Mouse (Mus musculus) MEL (cell line): ENCODE data around the gene Iah1. TPM values are rescaled to one million over a fixed set of nuclear protein-coding genes. Genes with fewer than 3 reads are reported as not detected.
A peak's percentile ranks its signal among the peaks of the same experiment; 100 is the strongest.

ENCODE experiments used
- DNase-seq: peaks from one replicate; pipeline ENCODE4 v3.0.0; 2011; ENCODE audit warnings: low read depth, low spot score
- H3K27ac ChIP-seq: 2 replicates; pipeline ENCODE4 v1.5.1; 2012; ENCODE audit warnings: low read depth, mild to moderate bottlenecking, control low read depth, low read length, moderate library complexity; ENCODE audit not compliant: control insufficient read depth
- H3K27me3 ChIP-seq, 2 experiments: fragments of 150-350 bp in 1 of 2; sonication (generic) in 1 of 2; 2 replicates each; pipeline ENCODE4 v1.6.1; 2012; ENCODE audit warnings: low read length in 2 of 2, mild to moderate bottlenecking in 2 of 2, improper control_type of control experiment in 1 of 2, moderate library complexity in 1 of 2; ENCODE audit not compliant: insufficient read depth in 2 of 2, control insufficient read depth in 1 of 2
- H3K36me3 ChIP-seq, 2 experiments: 2 replicates each; pipeline ENCODE4 v1.6.1; 2012 to 2014; ENCODE audit warnings: low read length in 2 of 2, improper control_type of control experiment in 1 of 2, inconsistent platforms in 1 of 2, mild to moderate bottlenecking in 1 of 2; ENCODE audit not compliant: insufficient read depth in 2 of 2, control insufficient read depth in 1 of 2
- H3K4me1 ChIP-seq, 2 experiments: fragments of 150-350 bp in 1 of 2; sonication (generic) in 1 of 2; 2 replicates each; pipeline ENCODE4 v1.6.1; 2012; ENCODE audit warnings: low read length in 2 of 2, improper control_type of control experiment in 1 of 2, mild to moderate bottlenecking in 1 of 2; ENCODE audit not compliant: insufficient read depth in 2 of 2, control insufficient read depth in 1 of 2
- H3K4me3 ChIP-seq, 2 experiments: fragments of 150-350 bp in 1 of 2; sonication (generic) in 1 of 2; 2 replicates each; pipeline ENCODE4 v1.5.1; 2012; ENCODE audit warnings: low read depth in 2 of 2, low read length in 2 of 2, mild to moderate bottlenecking in 2 of 2, moderate library complexity in 2 of 2, control low read depth in 1 of 2, improper control_type of control experiment in 1 of 2; ENCODE audit not compliant: control insufficient read depth in 1 of 2, insufficient read depth in 1 of 2
- H3K79me2 ChIP-seq: 2 replicates; pipeline ENCODE4 v1.6.1; 2012; ENCODE audit warnings: mild to moderate bottlenecking, low read length, moderate library complexity; ENCODE audit not compliant: control insufficient read depth, poor library complexity, insufficient read depth
- H3K9ac ChIP-seq: 2 replicates; pipeline ENCODE4 v1.6.1; 2012; ENCODE audit warnings: low read depth, mild to moderate bottlenecking, control low read depth, low read length, moderate library complexity; ENCODE audit not compliant: control insufficient read depth, poor library complexity, severe bottlenecking
- H3K9me3 ChIP-seq: fragments of 150-350 bp; sonication (generic); replicated peaks from 2 replicates; pipeline ENCODE4 v1.6.1; 2012; ENCODE audit warnings: mild to moderate bottlenecking, low read length, improper control_type of control experiment, moderate library complexity; ENCODE audit not compliant: insufficient read depth
- BHLHE40 ChIP-seq: IDR thresholded peaks from 2 replicates; pipeline ENCODE4 v1.6.1; 2012; ENCODE audit warnings: low read depth, mild to moderate bottlenecking, inconsistent platforms, low read length, improper control_type of control experiment, borderline replicate concordance
- CHD2 ChIP-seq: IDR thresholded peaks from 2 replicates; pipeline ENCODE4 v1.6.1; 2011; ENCODE audit warnings: low read length, improper control_type of control experiment
- CTCF ChIP-seq, 3 experiments: IDR thresholded peaks in 2 of 3; conservative IDR thresholded peaks in 1 of 3; 2 replicates each; pipeline ENCODE4 v1.5.1; 2011 to 2012; ENCODE audit warnings: low read length in 3 of 3, low read depth in 2 of 3, mild to moderate bottlenecking in 2 of 3, improper control_type of control experiment in 1 of 3, inconsistent platforms in 1 of 3, mixed read lengths in 1 of 3, moderate library complexity in 1 of 3; ENCODE audit not compliant: control insufficient read depth in 1 of 3, insufficient read depth in 1 of 3, poor library complexity in 1 of 3, severe bottlenecking in 1 of 3
- E2F4 ChIP-seq: IDR thresholded peaks from 2 replicates; pipeline ENCODE4 v1.6.1; 2011; ENCODE audit warnings: low read depth, low read length, improper control_type of control experiment, borderline replicate concordance
- ELF1 ChIP-seq: IDR thresholded peaks from 2 replicates; pipeline ENCODE4 v1.6.1; 2014; ENCODE audit warnings: low read depth, mild to moderate bottlenecking, inconsistent platforms, low read length, improper control_type of control experiment, moderate library complexity
- EP300 ChIP-seq, 2 experiments: IDR thresholded peaks; 2 replicates each; pipeline ENCODE4 v1.6.1; 2011; ENCODE audit warnings: improper control_type of control experiment in 2 of 2, low read length in 2 of 2, low read depth in 1 of 2, mild to moderate bottlenecking in 1 of 2
- ETS1 ChIP-seq: IDR thresholded peaks from 2 replicates; pipeline ENCODE4 v1.6.1; 2012; ENCODE audit warnings: low read depth, mild to moderate bottlenecking, inconsistent platforms, low read length, improper control_type of control experiment, moderate library complexity
- GABPA ChIP-seq: IDR thresholded peaks from 2 replicates; pipeline ENCODE4 v1.6.1; 2012; ENCODE audit warnings: low read depth, mild to moderate bottlenecking, inconsistent platforms, low read length, improper control_type of control experiment, moderate library complexity
- GATA1 ChIP-seq: IDR thresholded peaks from 2 replicates; pipeline ENCODE4 v1.6.1; 2011; ENCODE audit warnings: low read depth, low read length, improper control_type of control experiment
- HCFC1 ChIP-seq: IDR thresholded peaks from 2 replicates; pipeline ENCODE4 v1.6.1; 2012; ENCODE audit warnings: low read depth, mild to moderate bottlenecking, inconsistent platforms, low read length, improper control_type of control experiment, moderate library complexity
- KAT2A ChIP-seq: conservative IDR thresholded peaks from 2 replicates; pipeline ENCODE4 v1.6.1; 2012; ENCODE audit warnings: low read depth, low read length, improper control_type of control experiment, inconsistent platforms
- MAX ChIP-seq: IDR thresholded peaks from 2 replicates; pipeline ENCODE4 v1.6.1; 2011; ENCODE audit warnings: low read length, improper control_type of control experiment
- MXI1 ChIP-seq: IDR thresholded peaks from 2 replicates; pipeline ENCODE4 v1.6.1; 2011; ENCODE audit warnings: mild to moderate bottlenecking, low read depth, low read length, improper control_type of control experiment
- MYB ChIP-seq: IDR thresholded peaks from 2 replicates; pipeline ENCODE4 v1.6.1; 2011; ENCODE audit warnings: mild to moderate bottlenecking, low read depth, low read length, improper control_type of control experiment
- MYC ChIP-seq: IDR thresholded peaks from 2 replicates; pipeline ENCODE4 v1.6.1; 2011; ENCODE audit warnings: low read depth, mild to moderate bottlenecking, low read length, improper control_type of control experiment, moderate library complexity
- NRF1 ChIP-seq: IDR thresholded peaks from 2 replicates; pipeline ENCODE4 v1.6.1; 2014; ENCODE audit warnings: low read depth, mild to moderate bottlenecking, inconsistent platforms, low read length, improper control_type of control experiment, moderate library complexity; ENCODE audit not compliant: poor library complexity, insufficient read depth, severe bottlenecking
- POLR2A ChIP-seq, 2 experiments: IDR thresholded peaks; 2 replicates each; pipeline ENCODE4 v1.6.1; 2011 to 2012; ENCODE audit warnings: low read length in 2 of 2, mild to moderate bottlenecking in 2 of 2, control low read depth in 1 of 2, improper control_type of control experiment in 1 of 2, low read depth in 1 of 2, moderate library complexity in 1 of 2; ENCODE audit not compliant: control insufficient read depth in 1 of 2, insufficient read depth in 1 of 2, poor library complexity in 1 of 2
- POLR2AphosphoS2 ChIP-seq: IDR thresholded peaks from 2 replicates; pipeline ENCODE4 v1.6.1; 2011; ENCODE audit warnings: low read length, improper control_type of control experiment
- POLR2AphosphoS5 ChIP-seq: IDR thresholded peaks from 2 replicates; pipeline ENCODE4 v1.6.1; 2012; ENCODE audit warnings: low read depth, borderline replicate concordance, mild to moderate bottlenecking, inconsistent platforms, low read length, moderate library complexity, mixed read lengths
- RAD21 ChIP-seq: IDR thresholded peaks from 2 replicates; pipeline ENCODE4 v1.6.1; 2011; ENCODE audit warnings: mild to moderate bottlenecking, low read depth, low read length, improper control_type of control experiment
- SIN3A ChIP-seq: IDR thresholded peaks from 2 replicates; pipeline ENCODE4 v1.6.1; 2012; ENCODE audit warnings: low read length, improper control_type of control experiment, inconsistent platforms
- SMC3 ChIP-seq: IDR thresholded peaks from 2 replicates; pipeline ENCODE4 v1.6.1; 2011; ENCODE audit warnings: low read depth, low read length, improper control_type of control experiment
- TBP ChIP-seq: IDR thresholded peaks from 2 replicates; pipeline ENCODE4 v1.8.0; 2011; ENCODE audit warnings: low read depth, low read length, improper control_type of control experiment
- TCF12 ChIP-seq: IDR thresholded peaks from 2 replicates; pipeline ENCODE4 v1.6.1; 2014; ENCODE audit warnings: low read depth, mild to moderate bottlenecking, inconsistent platforms, low read length, improper control_type of control experiment, moderate library complexity
- UBTF ChIP-seq: IDR thresholded peaks from 2 replicates; pipeline ENCODE4 v1.6.1; 2012; ENCODE audit warnings: low read depth, mild to moderate bottlenecking, inconsistent platforms, low read length, improper control_type of control experiment, moderate library complexity, borderline replicate concordance; ENCODE audit not compliant: insufficient read depth
- USF1 ChIP-seq: IDR thresholded peaks from 2 replicates; pipeline ENCODE4 v1.6.1; 2014; ENCODE audit warnings: low read depth, mild to moderate bottlenecking, inconsistent platforms, low read length, improper control_type of control experiment, moderate library complexity
- ZC3H11A ChIP-seq: IDR thresholded peaks from 2 replicates; pipeline ENCODE4 v1.6.1; 2012; ENCODE audit warnings: low read depth, mild to moderate bottlenecking, inconsistent platforms, low read length, improper control_type of control experiment
- ZKSCAN1 ChIP-seq: IDR thresholded peaks from 2 replicates; pipeline ENCODE4 v1.6.1; 2012; ENCODE audit warnings: low read depth, mild to moderate bottlenecking, inconsistent platforms, low read length, improper control_type of control experiment, moderate library complexity
- ZMIZ1 ChIP-seq: IDR thresholded peaks from 2 replicates; pipeline ENCODE4 v1.6.1; 2012; ENCODE audit warnings: low read depth, mild to moderate bottlenecking, inconsistent platforms, low read length, improper control_type of control experiment, moderate library complexity
- ZNF384 ChIP-seq: IDR thresholded peaks from 2 replicates; pipeline ENCODE4 v1.6.1; 2012; ENCODE audit warnings: low read depth, mild to moderate bottlenecking, inconsistent platforms, low read length, improper control_type of control experiment
- polyA plus RNA-seq, 2 experiments: library from polyadenylated mRNA; stranded (reverse) in 1 of 2; unstranded in 1 of 2; fragments of >175 nt in 1 of 2; fragments of >200 nt in 1 of 2; gene quantifications; 2 replicates each; pipeline versions ENCODE4 v1.2.1 to v1.2.4; 2012; ENCODE audit warnings: low replicate concordance in 2 of 2, low read depth in 1 of 2; ENCODE audit not compliant: insufficient read length in 2 of 2, insufficient read depth in 1 of 2, missing spikeins in 1 of 2
- total RNA-seq: library from RNA; depleted of rRNA; stranded (reverse); fragments of 300-350 nt; gene quantifications from 2 replicates; pipeline ENCODE4 v1.2.3, GENCODE M21; 2012

Gene Iah1
- total and polyA plus RNA-seq, 3 experiments = 14.2 to 15.4 TPM; not detected in 1

DNA sequence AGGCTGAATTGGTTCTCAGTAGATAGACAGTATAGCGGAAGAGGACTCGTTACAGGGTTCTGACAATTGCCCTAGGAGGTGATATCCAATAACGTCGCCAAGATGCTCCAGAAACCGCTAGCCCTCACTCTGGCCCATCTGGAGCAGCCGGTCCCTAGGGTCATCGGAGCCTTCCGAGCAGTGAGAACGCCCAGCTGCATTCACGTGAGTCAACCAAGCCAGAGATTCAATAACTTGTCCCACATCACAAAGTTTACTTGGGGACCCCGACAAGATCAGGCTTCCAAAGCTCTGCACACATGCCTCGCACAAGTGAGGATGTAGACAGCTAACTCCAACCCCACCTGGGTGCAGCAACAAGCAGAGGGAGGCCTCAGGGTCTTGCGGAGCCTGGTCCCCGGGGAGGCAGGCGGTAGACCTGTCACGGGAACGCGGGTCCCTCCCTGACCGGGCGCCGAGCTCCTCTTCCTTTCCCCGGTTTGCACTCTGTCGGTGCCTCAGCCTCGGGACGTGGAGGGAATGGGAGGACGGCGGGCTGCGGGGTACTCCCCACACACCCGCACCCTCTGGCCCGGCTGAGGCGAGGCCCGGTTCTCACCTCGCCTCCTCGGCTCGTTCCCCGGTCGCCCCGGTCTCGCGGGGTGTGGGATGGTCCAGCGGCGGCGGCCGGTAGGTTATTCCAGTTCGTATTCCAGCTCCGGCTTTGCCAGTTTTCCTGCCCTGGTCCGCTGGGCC lies 30.5 kb upstream of the Iah1 start:
- Histone ChIP-seq H3K4me1 (peaks cover 0 to 16% of the 10 kb centered on the region in 2 experiments; a peak in 3 of 4 replicates), H3K4me3 (peak overlapping the region; percentile 70 to 82), H3K9ac (peak overlapping the region; percentile 81), H3K9me3 (no peaks in the 10 kb centered on the region), H3K27ac (peak overlapping the region; percentile 29), H3K79me2 (peaks cover 23% of the 10 kb centered on the region), H3K36me3 (peaks cover 0 to 9% of the 10 kb centered on the region in 2 experiments; a peak in 2 of 4 replicates), H3K27me3 (no peaks in the 10 kb centered on the region)
- DNase-seq = no peak
- TF ChIP-seq POLR2A (IDR thresholded peaks at IDR 0.05; ENCODE audit: control insufficient read depth in 1 of 2, insufficient read depth in 1 of 2, low read depth in 1 of 2, low read length in 2 of 2, poor library complexity in 1 of 2) = no peak
- TF ChIP-seq SIN3A = 0 out of 2 replicates have a peak, but pooled peaks have one; percentile 80

DNA sequence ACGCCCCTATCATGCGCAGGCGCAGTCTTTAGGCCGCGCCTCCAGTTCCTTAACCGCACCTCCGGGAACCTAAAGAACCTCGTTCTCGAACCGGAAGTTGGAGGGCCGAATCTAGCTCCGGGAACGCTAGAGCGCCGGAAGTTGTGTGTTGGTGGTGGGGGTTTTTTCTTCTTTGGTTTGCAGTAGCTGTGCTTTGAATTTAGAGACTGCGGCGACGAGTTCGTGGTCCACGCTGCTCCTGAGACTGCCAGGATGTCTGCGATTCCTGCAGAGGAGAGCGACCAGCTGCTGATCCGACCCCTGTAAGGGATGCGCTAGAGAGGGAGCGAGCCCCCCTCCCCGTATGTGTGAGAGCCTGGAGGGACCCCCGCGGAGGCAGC lies 30.0 kb upstream of the Iah1 start, which contains the start of gene Itgb1bp1:
TSS of gene Itgb1bp1 (minus strand) at position 42 of the 380 bp plus-strand sequence.
- H3K27me3 ChIP-seq = no peaks in the 10 kb centered on the region
- peak; percentile 94 for DNase-seq
- peaks cover 23% of the 10 kb centered on the region for H3K79me2 ChIP-seq
- H3K36me3 ChIP-seq = peaks cover 0 to 9% of the 10 kb centered on the region in 2 experiments; a peak in 2 of 4 replicates
- peaks cover 0 to 16% of the 10 kb centered on the region in 2 experiments; a peak in 3 of 4 replicates for H3K4me1 ChIP-seq
- H3K9ac ChIP-seq = peak within 1 kb of the TSS; percentile 96
- H3K27ac ChIP-seq = peak within 1 kb of the TSS; percentile 92
- H3K4me3 ChIP-seq = peak within 1 kb of the TSS; percentile 80 to 94
- no peaks in the 10 kb centered on the region for H3K9me3 ChIP-seq
- TF ChIP-seq UBTF (no peak), ZKSCAN1 (no peak), POLR2AphosphoS5 (no peak), POLR2A (IDR thresholded peaks at IDR 0.05; ENCODE audit: control insufficient read depth in 1 of 2, insufficient read depth in 1 of 2, low read depth in 1 of 2, low read length in 2 of 2, poor library complexity in 1 of 2) (peak in 1 of 2 experiments; percentile 51; a peak in 2 of 4 replicates), KAT2A (peak; percentile 48; the same call in 1 of the 2 replicates), ETS1 (0 out of 2 replicates have a peak, but pooled peaks have one; percentile 28), SIN3A (peak; percentile 9), CTCF (IDR thresholded peaks at IDR 0.05 in 2 of 3, conservative IDR thresholded peaks at IDR 0.05 in 1 of 3; ENCODE audit: control insufficient read depth in 1 of 3, insufficient read depth in 1 of 3, low read depth in 2 of 3, low read length in 3 of 3, poor library complexity in 1 of 3, severe bottlenecking in 1 of 3) (no peak), SMC3 (no peak), GATA1 (no peak), USF1 (no peak; the same call in 1 of the 2 replicates), ELF1 (peak; percentile 82), MAX (no peak), ZNF384 (peak; percentile 40; the same call in 1 of the 2 replicates), MXI1 (no peak), ZMIZ1 (no peak), E2F4 (no peak), TCF12 (peak; percentile 31; the same call in 1 of the 2 replicates), BHLHE40 (no peak), TBP (peak; percentile 45), HCFC1 (peak; percentile 86), MYC (no peak), CHD2 (no peak; the same call in 1 of the 2 replicates), RAD21 (no peak), POLR2AphosphoS2 (no peak), ZC3H11A (no peak), MYB (no peak), EP300 (IDR thresholded peaks at IDR 0.05; ENCODE audit: low read depth in 1 of 2, low read length in 2 of 2) (no peak), GABPA (no peak), NRF1 (peak; percentile 81)
